Mouse (Mus musculus) B cell, adult 2 months (primary cell): ENCODE measurements at regions not wholly inside any gene's neighbourhood (a gene's known extent, or its start where the extent isn't known, plus 50 kb on each side); places are given as distances from the start of the nearest gene placed in this dataset.
"Not testable (repeated sequence)": the region's sequence is repeated elsewhere in the genome, so short reads cannot be mapped to it uniquely, and the experiment has no call there.

Experiments used
- DNase-seq, 2 experiments: peaks; one replicate each; pipeline ENCODE4 v3.0.0; 2022

DNA sequence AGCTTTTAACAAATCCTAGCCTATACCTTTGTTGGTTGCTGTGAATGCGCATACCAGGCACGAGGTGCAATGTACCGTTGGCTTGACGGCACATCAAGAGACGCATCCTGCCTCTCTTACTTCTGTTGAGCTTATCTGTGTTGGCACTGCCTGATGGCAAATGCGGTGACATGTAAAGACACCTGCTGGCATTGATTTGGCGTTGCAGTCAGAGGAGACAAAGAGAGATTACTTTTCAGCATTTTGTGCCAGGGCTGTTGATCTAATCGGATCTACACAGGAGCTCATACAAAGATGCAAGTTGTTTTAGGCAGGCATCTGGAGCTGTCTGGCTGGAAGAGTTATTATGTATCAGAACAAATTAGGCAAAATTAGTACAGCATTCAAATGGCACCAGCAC lies 331.5 kb upstream of the Cwc22 start:
- no peak for DNase-seq

DNA sequence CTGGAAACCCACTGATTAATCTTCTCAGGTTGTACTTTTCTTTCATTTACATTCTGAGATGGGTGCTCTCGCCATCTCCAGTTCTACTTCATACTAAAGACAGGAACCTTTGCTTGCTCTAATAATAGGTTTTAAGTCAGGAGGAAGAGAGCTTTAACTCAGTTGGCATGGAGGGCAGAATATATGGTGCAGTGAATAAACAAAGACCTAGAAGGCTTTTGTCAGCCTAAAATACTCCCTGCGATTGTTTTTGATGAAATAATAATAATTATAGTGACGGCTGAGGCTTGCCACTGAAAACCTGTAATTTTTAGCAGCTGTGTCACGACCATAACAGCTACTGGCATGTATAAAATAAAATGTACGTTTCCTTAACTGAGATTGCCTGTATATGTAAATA lies 327.9 kb upstream of the Cwc22 start:
- no peak for DNase-seq

DNA sequence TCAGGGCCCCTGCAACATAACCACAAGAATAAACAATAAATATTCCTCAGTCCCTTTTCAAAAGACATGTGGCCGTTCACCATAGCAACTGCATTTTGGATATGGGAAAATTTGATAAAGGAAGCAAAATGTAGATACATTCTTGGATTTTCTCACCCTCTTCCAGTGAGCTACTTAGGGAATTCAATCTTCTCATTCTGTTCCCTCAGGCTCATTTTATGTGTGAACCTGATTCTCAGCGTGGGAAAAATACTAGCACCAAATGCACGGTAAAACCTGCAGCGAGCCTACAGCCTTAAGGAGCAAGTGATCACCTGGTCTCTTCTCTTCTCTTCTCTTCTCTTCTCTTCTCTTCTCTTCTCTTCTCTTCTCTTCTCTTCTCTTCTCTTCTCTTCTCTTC lies 322.5 kb upstream of the Cwc22 start:
- no peak for DNase-seq

DNA sequence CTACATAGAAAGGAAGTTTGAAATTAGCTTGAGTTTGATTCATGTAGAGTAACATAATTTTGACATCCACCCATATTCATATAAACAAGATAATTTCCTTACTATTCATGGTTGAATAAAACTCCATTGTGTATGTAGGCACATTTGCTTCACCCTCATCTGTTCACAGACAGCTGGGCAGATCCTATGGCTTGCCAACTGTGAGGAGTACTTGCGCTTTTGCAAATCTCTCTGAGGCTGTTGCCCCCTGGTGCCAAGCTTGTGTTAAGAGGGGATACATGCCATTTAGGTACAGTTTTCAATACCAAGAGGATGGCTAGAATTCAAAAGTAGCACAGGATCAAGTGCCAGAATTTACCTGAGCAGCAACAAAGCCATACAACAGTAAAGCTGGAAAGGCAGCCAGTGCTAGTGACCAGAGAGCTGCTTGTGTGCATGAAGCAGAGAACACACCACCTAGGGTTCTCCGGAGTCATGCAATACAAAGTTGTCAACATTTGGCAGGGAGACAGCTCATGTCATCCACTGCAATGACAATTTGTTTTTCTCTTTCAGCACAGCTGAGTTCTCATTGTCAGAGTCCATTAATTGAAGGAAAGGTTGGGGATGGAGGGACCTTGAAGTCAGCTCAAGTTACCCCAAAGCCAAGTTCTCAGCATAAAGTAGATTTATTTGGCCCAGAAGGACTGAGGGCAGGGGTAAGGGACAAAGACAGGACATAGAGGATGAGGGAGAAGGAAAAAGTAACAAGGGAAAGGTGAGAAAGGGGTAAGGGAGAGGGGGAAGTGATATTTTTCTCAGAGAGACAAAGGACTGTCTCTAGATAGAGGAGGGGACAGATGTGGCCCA lies 321.6 kb upstream of the Cwc22 start:
- no peak for DNase-seq

DNA sequence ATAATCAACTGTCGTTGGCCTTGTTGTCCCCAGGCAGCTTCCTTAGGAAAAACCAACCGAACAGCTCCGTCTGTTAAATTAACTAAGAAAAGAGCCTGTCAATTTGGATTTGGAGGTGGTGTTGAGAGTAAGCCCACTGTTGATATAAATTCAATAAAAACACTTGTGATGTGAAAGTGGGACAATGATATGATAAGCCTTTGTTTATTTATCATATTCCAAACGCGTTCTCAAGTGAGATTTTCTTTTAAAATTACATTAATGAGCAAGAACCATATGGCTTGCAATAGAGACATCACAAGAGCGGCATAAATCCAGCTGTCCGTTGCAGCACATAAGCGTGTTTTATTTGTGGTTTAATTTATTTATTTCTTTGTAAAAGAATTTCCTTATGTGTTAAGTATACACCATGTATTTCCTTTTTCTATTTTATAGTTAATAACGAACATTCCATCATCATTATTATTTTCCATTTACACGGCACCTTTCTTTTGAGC lies 307.5 kb upstream of the Cwc22 start:
- no peak for DNase-seq

DNA sequence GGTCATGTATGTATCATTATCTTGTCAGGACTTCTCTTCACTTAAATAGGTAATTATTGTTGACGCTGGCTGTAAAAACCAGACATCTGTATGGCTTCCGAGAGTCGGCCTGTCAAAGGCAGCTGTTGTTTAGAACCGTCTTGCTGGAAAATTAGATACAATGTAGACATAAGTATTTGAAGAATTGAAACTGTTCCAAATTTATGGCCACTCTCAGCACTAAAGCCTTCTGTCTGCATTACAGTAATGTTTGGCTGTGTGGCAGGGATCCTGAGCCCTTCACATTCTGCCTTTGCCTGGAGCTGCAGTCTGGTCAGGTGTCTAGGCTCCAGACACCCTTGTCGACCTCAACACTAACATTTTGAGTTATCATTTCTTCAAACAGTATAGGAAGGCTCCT lies 300.2 kb upstream of the Cwc22 start:
- DNase-seq, result no peak

DNA sequence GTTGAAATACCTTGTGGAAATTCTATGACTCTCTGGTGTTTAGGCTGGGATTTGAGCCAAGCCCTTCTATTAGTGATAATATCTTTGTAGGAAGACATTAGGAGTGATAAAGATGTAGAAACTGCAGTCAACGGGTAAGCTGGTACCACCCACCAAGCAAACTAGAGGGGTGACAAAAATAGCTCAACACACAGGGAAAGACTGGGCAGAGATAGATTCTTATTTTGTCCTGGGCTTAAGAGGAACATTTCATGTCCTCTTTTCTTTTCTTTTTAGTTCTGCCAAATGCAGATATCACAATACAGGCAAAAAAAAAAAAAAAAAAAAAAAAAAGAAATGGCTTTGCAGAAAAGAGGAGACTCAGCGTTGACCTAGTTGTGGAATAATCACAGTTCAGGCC lies 294.1 kb upstream of the Cwc22 start:
- DNase-seq, result no peak

DNA sequence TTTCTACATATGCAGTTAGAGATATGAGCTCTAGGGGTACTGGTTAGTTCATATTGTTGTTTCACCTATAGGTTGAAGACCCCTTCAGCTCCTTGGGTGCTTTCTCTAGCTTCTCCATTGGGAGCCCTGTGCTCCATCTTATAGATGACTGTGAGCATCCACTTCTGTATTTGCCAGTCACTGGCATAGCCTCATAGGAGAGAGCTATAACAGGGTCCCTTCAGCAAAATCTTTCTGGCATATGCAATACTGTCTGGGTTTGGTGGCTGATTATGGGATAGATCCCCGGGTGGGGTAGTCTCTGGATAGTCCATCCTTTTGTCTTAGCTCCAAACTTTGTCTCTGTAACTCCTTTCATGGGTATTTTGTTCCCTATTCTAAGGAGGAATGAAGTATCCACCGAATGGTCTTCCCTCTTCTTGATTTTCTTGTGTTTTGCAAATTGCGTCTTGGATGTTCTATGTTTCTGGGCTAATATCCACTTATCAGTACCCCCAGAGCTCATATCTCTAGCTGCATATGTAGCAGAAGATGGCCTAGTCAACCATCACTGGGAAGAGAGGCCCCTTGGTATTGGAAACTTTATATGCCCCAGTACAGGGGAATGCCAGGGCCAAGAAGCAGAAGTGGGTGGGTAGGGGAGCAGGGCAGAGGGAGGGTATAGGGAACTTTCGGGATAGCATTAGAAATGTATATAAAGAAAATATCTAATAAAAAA lies 279.4 kb upstream of the Cwc22 start:
- not testable (repeated sequence) for DNase-seq

DNA sequence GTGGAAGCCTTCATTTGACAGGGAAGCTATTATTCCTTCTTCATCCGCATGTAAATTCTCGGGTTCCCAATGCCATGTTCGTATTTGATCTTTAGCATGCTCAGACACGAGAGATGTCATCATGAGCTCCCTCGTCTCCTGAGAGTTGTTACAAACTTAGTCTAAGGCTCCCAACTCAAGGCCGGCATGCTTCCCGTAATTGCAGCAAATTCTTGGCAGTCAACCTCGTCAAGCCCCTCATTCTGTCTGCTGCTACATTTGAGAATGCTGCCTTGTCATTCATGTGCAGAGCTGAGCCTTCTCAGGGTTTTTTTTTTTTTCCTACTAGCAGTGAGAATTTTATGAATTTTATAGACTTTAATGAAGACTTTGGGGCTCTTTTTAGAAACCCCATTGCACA lies 268.3 kb upstream of the Cwc22 start:
- no peak for DNase-seq

DNA sequence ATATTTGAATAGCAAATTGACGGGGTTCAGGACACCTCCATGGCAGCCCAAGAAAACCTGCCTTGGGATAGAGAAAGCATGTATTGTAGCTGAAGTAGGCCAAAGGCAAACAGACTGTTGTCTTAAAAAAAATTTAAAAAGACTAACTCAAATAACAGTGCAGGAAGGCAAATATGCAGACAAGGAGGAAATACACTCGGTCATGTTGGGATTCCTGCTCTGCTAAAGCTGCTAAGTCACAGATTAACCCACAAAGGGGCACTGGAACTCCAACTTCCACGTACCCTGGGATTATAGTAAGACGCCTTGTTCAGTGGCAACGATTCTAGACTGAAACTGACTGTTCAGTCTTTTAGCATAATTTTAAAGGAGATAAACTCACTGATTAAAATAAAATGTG lies 258.9 kb upstream of the Cwc22 start:
- DNase-seq, result no peak

DNA sequence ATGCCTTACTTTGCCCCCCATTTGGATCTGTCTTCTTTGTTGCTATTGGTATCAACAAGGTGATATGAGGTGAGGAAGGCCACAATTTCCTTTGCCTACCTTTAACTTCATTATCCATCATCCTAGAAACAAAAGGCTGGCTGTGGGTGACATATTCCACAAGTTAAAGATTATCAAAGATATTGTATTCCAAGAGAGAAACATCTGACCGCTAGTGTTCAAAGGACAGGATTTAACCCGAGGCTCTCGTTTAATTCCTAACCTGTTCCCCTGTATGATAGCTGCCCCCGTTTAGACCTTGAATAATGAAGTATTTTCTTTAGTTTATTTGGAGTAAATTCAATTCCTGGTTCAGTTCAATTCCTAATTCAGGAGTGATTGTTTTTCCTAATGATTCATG lies 249.8 kb upstream of the Cwc22 start:
- no peak for DNase-seq

DNA sequence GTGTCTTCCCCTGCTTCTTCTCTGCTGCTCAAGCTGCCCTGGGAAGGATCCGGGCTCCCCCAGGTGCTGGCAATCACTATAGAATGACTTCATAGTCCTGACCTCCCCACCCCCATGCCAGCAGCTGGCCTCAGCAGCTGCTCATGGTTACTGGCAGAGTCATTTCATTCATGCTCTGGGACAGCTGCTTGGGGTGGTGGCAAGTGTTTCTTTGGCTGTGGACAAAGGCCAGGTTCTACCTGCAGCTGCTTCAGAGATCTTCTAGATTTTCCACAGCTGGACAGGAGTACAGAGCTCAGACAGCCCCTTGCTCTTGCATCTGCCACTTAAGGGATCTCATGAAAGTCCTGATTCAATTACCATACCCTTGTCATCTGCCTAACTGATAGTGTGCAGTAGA lies 243.4 kb upstream of the Cwc22 start:
- no peak for DNase-seq

DNA sequence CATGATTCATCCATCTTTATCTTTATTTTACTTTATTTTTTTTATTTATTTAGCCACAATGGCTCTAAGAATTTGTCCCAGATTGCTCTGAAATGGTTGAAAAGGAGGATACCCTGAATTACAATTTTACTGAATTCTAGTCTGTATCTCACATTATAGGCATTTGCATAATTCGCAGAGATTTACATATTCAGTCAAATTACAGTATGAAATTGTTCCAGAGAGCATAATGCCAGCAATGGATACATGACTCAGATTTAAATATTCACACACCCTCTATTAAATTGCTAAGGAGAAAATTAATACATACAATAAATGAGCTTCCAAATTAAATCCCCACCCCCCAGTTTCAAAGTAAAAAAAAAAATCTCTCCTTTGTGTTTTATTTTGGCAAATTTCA lies 238.8 kb upstream of the Cwc22 start:
- DNase-seq, result no peak

DNA sequence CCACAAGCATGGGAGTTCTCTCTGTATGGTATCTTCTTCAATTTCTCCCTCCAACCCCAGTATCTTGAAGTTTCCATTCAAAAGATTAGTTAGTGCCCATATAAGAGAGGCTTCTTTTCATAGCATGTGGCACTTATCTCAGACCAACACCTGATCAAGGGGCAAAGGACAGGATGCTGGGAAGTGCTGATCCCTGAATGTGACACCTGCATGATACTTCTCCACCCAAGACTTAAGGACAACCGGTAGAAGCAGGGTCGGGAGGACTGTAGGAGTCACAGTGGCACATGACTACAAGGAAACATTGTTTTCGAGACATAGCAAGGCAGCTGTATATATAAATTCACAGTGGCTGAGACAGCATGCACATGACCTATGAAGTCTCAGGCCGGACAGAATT lies 227.6 kb upstream of the Cwc22 start:
- no peak for DNase-seq

DNA sequence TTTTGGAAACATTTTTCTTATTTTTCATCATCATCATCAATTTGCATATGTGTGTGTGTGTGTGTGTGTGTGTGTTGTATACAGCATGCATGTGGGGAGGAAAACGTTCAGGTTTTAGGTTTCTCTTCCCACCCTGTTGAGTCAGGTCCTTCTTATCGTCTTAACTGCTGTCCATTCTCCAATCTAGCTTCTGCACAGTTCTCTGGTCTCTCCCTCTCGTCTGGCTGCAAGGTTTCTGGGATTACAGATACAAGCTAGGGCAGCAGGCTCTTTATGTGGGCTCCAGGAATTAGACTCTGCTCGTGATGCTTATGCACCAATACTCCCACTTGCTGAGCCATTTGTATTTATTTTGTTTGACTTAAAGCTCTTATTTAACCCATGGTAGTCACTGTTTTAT lies 226.6 kb upstream of the Cwc22 start:
- DNase-seq, result no peak

DNA sequence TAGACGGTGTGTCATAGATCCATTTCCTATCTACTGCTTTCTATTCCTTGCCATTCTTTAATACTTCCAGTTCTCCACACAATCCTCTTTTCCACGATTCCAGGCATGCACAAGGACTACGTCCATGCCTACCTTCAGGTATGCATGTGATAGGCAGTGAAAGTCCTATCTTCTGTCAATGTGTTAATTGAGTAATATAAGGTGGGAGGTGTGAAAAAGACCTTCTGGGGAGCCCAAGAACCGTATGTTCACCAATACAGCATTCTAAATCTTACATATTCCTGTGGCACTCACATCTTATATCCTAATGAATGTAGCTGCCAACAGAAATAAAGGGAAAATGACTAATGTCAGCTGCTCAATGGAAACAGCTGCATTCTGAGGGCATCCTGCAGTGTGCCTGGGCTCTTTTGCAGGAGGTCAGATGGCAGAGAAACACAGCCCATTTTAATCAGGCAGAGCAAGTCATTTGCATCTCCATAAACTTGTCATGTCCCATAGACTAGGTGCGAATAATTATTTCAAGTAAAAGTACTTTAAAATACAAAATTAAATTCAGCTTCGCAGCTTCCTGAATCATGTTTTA lies 224.1 kb upstream of the Cwc22 start:
- no peak for DNase-seq

DNA sequence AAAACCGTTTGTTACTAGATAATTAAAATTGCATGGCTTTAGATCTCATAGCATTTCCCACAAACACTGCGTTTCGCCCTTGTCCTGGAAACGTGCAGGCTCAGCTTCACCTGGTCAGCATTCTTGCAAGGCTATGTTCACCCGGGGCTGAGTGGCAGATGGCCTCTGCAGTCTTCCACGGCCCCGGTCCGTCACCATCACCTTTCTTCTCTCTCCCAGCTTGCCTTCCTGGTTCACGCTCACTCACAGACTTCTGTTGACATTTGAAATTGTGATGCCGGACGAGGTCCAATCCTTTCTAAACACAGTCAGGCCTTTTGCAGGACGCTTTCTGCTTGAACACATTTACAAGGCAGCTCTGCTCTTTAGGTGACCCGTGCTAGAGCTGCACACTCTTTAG lies 219.3 kb upstream of the Cwc22 start:
- DNase-seq, result no peak

DNA sequence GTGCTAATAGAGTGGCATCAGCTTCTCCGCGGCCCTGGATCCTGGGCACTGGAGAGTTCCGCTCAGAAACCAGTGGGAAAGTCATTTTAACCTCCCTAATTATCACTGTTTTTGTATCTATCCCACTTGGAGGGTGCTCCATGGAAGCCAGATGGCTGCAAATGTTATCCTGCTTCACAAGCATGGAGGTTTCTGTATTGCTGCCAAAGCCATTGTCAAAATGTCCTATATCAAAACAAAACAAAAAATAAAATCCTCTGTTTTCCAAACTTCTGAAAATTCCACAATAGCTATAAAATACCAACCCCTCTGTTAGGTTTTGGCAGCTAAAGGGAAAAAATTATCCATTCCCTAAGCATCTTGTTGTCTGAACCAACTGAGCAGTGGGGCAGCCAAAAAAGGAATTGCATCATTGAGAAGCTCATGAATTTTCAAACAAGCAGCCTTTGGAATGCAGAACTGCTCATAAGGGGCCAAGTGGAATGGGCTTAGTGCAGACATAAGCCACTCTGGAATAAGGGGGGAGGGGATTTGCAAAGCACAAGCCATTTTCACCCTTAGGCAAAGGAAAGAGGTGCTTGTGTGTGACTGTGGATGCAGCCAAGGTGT lies 213.8 kb upstream of the Cwc22 start:
- no peak for DNase-seq

DNA sequence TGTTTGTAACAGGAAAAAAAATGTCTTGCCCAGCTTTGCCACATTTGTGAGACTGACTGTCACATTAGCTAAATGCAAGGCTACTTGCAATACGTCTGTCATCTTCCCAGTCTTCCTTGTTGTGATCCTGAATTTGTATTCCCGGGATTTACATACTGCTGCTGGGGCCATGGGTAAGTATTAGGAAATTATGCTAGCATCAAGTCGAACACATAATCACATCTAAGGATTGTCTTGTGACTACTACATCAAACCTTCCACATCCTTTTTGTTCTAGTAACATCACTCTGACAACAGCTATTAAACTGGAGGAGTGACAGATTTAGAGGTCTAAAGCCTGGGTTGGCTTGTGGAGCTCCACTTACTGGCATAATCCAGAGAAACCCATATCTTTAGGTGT lies 164.2 kb upstream of the Cwc22 start:
- DNase-seq, result no peak

DNA sequence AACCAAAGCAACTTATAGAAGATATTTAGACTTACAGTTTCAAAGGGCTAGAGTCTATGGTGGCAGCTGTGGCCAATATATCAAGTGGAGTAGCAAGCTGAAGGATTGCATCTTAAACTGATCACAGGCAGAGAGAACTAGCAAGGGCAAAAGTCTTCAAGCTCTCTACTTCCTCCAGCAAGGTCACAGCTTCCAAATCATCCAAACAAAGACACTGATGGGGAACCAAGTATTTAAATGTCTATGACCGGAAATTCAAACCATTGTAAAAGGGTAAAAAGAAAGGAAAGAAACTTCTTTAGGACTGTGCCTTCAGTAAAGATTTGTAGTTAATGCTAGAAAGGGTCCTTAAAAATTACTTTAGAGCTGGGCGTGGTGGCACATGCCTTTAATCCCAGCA lies 149.4 kb upstream of the Cwc22 start:
- no peak for DNase-seq

DNA sequence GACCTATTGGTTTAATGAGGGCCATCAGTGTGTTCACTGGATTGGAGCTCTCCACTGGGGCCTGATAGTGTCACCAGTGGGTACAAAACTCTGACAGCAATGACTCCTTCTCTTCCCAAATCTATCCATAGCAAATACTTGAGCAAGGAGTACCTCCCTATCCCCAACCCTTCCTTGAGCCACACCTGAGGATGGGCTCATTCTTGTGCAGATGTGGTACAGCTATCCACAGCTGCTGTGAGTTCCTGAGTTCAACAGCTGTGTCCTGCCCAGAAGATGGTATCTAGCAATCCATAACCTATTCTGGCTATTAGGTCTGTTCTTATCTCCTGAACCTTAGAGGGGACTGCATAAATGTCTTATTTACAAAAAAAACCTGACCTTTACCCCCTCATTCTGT lies 148.7 kb upstream of the Cwc22 start:
- no peak for DNase-seq

DNA sequence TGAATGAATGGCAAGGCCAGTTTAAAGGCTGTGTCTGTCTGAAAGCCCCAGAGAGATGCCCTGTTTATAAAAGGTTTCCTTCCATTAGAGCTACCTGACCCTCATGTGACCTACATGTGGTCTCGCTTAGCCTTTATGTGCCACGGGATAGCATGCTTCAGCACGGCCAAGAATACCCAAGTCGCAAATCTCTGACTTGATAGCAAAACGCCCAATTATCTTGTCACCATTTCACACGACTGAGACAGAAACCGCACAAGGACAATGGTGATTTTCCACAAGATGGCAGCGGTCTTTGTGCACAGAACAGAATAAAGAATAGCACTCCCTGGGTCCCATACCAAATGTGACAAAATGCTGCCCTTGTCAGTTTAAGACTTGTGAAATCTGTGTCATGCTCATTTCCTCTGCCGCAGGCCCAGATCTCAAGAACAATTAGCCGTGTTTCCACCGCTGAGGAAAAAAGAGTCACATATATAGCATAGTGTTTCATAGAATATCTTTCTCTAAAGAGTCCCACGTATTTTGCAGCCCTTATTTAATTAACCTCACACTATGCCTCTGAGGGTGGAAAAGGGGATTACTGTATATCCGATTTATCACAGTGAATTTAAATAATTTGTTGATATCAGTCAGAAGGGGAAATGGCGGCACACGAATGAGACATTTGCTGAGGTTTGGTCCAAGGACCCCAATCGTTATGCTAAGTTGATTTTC lies 118.3 kb upstream of the Cwc22 start:
- no peak for DNase-seq

DNA sequence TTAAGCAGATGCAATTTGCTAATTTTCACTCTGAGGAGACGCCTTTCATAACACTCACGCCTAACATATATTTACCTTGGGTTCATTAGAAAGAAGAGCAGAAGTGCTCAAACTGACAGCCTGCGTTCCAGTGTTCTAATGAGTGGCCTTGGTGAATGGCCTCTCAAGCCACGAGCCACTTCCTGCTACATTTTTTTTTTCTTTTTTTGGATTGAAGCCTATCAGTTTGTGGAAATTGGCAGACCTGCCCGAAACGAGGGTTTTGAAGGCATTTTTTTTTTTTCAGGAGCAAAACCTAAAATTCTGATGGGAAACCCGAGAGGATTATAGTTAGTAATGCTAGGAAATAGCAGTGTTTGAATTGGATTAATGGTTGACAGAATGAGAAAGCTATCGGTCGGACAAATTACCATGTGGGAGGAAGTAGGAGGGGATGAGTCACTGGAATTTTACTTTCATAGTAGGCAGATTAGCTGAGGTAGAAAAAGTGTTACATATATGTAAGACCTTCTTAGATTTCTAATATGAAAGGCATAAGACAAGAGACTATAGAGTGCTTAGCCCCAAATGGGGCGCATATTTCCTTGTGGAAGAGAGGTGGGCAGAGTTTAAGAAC lies 113.7 kb upstream of the Cwc22 start:
- DNase-seq, result no peak
